Mouse (Mus musculus): ENCODE data around the gene Mslnl.
"Not testable (repeated sequence)": the region's sequence is repeated elsewhere in the genome, so short reads cannot be mapped to it uniquely, and the experiment has no call there.

Gene Mslnl

DNA sequence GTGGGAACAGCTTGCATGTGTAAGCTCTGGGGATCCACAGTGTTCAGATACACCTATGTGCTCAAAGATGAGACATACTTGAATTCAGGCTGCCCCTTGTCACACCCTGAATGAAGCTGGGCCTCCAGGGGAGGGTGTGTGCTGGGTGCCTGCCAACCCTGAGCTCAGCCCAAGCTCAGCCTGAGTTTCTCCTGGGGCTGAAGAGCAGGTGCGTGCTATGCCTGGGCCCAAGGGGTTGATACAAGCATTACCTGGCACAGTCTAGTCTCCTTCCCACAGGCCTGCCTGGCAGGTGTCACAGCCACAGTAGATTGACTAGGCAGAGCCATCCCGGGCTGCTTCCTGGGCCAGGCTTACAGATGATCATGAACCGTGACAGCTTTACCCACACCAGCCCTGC lies at the start of gene Mslnl:
Mslnl (plus strand) TSS at position 298 of the 400 bp plus-strand sequence.
- DNase-seq: no peak

DNA sequence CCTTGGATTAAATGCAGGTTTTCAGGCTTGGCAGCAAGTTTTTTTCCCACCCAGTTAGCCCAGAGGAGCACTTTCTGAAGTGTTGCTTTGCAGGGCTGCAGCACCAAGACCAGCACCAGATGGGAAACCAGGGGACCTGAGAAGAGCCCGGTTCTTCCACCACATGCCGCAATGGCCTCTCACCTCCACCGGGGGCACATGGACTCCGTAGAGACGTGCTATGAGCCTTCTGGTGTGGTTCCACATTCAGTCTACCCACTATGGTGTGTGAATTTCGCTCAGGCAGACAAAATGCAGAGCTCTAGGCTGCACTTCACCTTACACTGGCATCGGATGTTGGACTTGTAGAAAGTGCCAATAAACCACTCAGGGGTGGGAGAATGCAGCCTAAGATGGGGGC lies 49.5 kb upstream of the Mslnl start:
- DNase-seq: no peak

DNA sequence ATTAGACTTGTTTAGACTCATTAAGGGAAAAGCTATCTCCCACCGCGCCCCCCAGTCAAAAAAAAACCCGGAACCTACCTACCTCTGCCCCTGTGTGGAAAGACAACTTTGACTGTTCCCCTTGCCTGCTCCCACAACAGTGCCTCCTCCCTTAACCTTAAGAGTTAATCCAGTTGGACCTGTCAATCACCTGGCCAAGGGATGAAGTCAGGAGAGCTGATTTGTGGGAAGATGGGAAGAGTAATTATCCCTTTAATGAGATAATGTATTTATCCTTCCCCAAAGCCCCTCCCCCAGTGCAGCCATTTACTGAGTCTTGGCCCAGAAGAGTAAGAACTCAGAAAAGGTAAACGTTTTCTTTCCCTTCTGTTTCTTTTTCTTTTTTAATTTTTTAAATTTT lies 46.9 kb upstream of the Mslnl start:
- no peak for DNase-seq

DNA sequence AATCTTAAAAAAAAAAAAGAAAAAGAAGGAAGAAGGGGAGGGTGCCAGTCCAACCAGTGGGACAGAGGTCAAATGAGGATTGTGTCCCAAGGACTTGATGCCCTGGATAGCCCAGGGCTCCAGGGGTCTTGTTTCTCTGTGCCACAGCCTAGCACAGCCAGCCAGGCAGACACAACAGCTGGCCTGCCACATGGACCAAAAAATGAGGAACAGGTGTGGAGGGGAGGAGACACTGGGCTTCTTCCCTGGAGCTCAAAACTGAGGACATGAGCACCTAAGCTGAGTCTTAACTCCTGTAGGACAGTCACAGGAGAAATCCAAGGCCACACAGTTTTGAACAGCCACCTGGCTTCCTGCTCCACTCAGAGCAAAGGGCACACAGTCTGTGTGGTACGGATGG lies 39.6 kb upstream of the Mslnl start:
- no peak for DNase-seq

DNA sequence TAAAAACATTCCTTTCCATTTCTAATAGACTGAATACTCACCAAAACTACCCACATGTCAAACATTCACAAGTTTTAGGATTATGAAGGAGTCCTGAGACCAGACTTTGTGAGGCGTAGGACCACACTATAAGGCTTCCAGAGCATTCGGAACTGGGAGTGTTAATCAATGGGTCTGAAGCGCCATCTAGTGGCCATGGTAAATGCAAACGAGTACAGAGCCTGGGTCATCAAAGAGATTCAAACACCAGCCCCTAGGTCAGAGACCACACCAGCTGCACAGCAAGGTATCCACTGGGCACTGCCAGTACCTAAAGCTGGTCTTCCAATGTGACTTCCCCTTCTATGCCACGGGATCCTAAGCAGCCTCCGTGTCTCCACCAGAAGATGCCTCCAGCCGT lies 37.4 kb upstream of the Mslnl start:
- peak; percentile 37 to 59 for DNase-seq

DNA sequence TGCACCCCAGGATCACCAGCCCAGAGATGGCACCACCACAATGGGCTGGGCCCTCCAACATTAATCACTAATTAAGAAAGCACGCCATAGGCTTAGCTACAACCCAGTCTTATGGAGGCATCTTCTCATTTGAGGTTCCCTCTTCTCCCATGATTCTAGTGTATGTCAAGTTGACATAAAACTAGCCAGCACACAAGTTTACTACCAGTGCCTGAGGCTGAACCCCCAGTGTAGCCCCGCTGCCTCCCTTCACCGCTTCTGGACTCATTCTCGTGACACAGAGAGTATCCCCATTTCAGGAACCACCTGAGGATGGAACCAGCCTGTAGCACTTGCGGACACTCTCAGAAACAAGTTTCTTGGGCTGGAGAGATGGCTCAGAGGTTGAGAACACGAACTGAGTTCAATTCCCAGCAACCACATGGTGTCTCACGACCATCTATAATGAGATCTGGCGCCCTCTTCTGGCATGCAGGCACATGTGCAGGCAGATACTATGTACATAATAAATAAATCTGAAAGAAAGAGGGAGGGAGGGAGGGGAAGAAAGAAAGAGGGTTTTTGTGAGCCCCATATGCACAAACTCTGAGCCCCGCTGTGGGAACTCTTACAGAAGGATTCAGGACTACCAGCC lies 34.9 kb upstream of the Mslnl start:
- DNase-seq: no peak

DNA sequence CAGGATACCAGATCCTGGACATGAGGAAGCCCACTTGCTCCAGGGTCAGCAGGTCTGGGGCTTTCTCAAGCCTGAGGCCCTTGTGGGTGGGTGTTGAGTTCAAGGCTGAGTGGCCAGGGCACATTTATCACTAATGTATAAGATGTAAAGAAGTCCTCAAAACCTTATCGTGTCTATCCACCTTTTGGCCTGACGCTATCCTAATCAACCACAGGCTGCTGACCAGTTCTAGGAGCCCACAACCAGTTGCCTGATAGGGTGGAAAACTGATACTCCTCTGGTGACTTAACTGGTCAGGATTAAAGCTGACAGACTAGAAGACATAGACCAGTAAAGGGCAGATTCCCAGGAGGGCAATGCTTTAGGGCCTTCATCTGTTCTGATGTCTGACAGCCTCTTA lies 25.8 kb upstream of the Mslnl start:
- DNase-seq: no peak

DNA sequence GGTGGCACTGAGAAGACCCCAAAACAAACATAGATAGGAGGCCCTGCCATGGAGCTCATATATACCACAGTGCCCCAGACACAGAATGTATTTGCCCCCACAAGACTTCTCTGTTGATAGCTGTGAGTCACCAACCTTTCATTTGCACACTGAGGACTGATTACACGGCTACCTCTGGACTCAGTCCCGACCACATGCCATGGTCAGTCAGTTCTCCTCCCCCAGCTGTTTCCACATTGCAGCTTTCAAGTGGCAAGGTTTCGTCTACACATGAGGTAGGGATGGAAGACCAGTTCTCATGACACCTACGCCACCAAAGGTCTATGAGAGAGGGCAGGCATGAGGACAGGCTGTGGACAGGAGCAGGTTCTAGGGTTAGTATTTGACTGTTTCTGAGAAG lies 24.7 kb upstream of the Mslnl start:
- DNase-seq: no peak

DNA sequence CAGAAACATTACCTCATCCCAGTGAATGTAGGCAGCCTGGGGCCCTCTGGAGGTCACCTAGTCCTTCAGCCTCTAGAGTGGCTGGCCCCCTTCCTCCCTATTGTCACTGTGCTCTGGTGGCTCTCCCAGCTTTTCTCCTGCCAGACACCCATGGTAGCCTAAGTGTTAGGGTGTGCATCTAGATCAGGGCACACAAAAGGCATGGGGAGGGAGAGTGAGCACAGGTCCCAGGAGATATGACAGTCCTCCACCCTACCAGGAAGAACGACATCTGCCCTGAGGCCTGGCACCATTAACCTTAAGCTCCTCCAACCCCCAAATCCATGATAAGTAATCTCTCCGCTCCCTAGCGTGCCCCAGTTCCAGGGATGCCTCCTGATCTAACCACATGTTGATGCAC lies 20.2 kb upstream of the Mslnl start:
- DNase-seq: no peak

DNA sequence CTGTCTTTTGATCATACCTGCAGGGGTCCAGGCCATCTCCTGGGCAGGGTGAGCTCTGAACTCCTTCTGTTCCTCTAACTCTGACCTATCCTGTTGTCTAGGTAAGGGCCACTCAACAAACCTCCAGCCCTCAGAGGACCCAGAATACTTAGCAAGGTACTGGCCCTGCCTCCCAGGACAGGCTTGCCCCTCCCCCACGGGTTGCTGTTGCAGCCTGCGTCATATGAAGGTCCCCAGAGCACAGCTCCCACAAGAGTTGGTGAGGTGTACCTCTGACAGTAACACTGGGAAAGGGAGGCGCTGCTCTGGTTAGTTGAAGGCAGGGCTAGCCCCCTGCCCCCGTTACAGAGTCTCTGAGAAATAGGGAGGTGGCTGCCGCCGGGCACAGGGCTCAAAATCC lies 19.7 kb upstream of the Mslnl start:
- no peak for DNase-seq

DNA sequence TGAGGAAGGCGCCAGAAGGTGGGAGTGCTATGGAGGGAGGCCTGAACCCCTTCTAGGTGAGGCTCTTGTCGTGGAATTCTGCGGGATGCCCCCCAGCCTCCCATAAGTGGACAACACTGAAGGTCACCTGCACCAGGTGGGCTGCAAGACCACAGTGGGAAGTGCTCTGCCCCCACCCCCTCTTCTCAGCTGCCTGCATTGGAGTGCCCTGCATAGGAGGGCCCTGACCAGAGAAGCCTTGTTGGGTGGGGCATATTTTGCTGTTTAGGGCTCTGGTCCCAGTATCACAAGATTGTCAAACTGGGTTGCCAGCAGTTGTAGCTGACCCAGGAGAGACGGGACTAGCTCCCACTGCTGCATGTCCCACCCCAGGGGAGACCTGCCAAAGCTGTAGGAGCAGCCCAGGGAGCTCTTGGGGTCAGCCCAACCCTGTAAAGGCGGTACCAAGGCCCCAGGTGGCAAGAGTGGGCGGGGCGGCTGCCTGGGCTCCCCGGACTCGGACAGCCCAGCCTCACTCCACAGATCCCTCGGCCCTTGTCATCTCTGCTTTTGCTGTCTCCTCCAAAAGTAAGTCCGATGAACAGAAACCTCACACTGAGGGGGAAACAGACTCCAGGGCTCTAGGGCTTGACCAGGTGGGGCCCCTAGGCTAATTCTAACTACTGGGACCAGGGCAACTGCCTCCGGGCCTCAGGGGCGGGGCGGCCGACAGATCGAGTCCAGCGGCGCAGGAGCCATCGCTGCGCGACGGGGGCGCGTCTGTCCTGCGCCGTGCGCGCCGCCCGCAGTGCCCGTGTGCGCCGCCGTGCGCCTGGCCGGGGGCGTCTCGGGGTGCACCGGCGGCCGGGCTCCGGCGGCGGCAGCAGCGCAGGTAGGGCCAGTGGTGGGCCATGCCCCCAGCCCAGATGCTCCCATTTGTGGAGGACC lies 18.9 kb upstream of the Mslnl start, which contains the start of gene Gng13:
Gng13 (plus strand) TSS at position 461 of the 927 bp plus-strand sequence.
- DNase-seq: no peak

DNA sequence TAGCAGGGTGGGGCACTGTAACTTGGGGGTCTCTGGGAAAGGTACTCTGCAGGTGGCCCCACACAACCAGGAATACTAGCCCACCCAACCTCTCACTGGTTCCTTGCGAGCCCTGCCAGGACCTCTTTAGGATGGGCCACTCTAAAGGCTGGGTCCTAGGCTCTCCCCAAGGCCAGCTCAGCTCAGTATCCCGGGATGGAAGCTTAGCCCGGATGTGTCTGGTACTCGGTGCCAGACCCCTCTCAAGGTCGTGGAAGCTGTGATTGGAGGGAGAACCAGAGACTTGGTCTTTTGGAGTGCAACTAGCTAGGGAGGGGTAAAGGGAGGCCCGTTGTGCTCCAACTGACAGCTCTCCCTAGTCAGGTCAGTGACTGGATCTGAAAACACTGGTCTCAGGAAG lies 18.2 kb upstream of the Mslnl start:
- no peak for DNase-seq

DNA sequence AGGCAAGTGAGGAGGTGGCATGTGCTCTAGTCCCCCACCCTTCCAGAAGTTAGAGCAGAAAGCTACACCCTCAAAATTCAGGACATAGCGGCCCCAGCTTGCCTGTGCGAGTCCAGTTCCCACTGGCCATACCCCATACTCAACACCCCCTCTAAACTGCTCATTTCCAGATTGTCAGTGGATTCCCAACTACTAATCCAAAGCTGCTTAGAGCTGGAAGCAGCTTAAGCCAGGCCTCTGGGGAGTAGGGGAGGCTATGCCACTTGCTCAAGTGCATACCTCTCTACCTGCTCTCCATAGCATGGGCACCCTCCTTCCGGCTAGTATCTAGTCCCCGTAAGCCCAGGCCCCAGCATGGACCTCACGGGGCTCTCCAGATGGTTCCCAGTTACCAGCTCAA lies 14.4 kb upstream of the Mslnl start:
- DNase-seq: no peak

DNA sequence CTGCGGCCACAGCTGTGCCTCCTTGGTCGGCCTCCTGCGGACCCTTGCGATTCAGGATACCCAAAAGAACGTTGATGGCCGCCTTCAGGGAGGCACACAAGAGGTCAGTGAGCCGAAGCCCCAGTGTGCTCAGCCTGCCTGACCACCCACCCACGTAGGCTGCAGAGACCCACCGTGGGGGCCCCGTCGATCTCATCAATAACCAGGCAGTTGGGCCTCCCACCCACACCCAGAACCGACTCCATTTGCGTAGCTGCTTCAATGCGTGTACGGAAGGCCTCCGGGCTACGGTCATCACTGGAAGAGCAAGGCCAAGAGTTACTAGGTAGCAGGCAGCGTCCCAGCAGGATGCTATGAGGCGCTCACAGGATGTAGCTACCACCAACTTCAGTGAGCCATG lies 12.4 kb upstream of the Mslnl start:
- no peak for DNase-seq

DNA sequence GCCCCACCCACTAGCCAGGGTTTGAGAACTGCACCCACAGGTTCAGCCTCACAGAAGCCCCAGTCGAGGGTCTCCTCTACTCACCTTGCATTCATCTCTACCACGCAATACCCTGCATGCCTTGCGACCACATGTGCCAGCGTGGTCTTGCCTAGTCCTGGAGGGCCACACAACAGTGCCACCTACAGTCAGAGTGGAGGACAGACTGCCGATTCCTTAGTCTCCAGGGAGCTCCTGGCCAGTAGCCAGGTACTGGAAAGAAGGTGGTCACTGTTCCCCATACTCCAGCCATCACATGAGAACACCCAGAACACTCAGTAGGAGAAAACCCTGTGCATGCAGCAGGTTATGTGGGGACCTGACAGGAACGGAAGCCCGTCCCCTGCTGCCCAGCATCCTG lies 11.9 kb upstream of the Mslnl start:
- no peak for DNase-seq

DNA sequence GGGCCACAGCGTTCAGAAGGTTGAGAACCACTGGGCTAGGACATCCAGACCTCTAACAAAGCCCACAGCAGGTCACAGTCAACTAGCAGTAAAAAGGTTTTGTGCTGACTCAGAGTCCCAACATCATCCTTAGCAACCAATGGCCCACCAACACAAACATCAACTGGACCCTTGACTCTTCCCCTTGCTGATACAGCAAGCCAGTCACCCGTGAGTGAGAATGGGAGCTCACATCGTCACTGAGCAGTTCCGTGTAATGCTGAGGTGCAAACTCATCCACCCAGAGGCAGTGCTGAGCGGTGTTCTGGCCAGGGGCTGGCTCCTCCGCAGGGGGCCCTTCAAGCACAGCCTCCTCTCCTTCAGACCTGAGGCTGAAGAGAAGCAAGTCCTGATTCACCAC lies 10.6 kb upstream of the Mslnl start:
- DNase-seq: no peak

DNA sequence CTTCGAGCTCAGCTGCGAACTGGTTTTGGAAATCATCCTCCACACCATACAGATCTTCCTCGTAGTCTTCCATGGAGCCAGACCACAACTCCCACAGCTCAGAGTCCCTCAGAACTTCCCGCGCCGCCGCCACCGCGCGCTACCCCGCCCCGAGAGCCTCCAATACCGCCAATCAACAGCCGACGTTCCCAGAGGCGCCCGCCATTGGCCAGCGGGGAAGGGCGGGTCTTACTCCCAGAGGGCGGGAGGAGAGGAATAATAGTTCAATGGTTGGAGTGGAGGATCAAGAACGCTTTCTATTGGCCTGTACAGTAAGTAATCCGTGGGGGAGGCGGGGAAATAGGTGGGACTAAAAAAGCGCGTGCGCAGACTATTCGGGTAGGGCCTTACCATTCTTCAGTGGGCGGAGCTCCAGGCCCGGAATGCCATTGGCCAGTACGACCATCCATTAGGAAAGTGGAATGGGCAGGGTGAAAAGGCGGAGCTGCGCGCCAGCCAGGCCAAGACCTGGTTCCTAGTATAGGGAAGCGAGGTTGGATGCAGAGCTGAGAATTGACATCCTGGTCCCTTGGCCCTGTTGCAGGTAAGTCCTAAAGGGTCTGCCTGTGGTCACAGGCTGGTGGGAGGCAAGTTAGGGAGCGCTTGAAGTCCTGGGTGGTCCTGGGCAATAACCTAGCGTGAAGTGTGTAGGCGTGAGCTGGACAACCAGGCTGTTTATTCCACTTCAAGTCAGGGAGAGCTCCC lies 8.4 kb upstream of the Mslnl start, which contains the start of the genes Chtf18 and Rpusd1:
Chtf18 (minus strand) TSS at position 155 of the 744 bp plus-strand sequence.
Rpusd1 (plus strand) TSS at position 406 of the 744 bp plus-strand sequence.
- peak; percentile 100 for DNase-seq

DNA sequence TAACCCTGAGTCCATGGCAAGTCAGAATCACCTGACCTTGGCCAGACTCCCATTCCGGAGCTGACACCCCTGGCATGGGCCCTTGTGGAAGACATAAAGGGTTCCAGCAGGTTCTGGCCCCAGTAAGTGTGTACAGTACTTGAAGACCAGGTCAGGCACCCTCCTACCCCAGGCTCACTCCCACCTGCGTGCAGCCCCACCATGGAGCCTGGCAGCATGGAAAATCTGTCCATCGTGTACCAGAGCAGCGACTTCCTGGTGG lies 7.9 kb upstream of the Mslnl start:
- DNase-seq: no peak

DNA sequence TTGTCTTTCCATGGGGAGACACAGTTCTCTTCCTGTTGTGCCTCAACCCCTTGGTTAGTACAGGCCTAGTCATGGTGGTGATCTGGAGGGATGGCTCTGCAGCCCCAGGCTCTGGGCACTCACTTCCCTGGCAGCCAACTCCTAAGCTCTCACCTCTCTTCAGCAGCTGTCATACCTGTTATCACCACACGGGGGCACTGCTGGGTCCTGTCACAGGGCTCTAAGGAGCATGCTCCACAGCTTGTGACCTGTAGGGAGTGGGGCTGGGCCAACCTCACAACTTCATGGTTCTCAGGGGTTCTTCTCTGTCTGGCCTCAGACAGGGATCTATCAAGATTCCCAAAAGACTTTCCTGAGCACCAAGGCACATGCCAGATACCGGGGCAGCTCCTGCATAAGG lies 3.8 kb upstream of the Mslnl start:
- DNase-seq: peak; percentile 74 to 81

DNA sequence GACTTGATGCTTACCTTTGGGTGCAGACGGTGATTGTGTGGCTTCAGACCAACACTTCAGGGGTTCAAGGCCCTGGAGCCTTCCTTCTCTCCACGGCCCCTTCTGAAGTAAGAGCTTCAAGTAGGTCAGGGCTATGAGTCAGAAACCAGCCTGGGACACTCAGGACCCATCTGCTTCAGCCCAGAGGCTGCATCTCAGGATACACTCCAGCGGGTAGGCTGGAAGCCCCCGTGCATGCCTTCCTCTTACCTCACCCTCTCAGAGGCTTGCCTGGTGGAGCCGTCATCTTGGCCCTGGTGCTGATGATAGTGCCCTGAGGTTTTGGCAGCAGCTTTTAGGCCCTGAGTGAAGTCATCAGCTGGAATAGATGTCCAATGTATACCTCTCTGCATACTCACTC lies 596 bp upstream of the Mslnl start:
- DNase-seq: no peak

DNA sequence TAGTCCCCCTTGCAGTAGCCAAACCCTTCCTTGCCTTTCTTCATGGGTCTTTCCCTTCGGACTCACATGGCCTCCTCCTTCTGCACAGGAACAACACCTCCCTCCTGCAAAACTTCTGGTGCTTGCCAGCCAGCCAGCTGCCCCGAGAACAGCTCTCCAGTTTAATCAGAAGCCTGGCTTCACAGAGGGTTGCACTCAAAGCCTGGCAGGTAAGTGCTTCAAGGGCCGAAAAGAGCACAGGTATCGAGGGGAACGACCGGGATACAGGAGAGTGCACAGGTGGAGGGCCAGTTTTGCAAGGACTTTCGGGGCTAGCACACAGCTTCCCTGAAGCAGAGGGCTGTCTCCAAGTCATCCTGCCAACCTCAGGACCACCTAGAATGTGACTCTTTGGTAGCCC lies 3.0 kb downstream of the Mslnl start:
- DNase-seq: peak in 1 of 2 experiments; percentile 30

DNA sequence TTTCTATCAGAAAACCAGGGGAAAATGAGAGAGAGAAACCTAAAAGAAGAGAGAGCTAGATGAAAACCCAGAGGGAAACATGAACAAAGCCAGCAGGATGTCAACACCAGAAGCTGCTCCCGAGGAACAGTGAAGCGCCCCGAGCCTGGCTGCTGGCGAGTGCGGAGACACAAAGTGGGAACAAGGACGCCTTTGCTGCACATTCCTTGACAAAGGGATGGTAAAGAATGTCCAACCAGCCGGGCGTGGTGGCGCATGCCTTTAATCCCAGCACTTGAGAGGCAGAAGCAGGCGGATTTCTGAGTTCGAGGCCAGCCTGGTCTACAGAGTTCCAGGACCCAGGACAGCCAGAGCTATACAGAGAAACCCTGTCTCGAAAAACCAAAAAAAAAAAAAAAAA lies 5.6 kb downstream of the Mslnl start:
- DNase-seq: not testable (repeated sequence)

DNA sequence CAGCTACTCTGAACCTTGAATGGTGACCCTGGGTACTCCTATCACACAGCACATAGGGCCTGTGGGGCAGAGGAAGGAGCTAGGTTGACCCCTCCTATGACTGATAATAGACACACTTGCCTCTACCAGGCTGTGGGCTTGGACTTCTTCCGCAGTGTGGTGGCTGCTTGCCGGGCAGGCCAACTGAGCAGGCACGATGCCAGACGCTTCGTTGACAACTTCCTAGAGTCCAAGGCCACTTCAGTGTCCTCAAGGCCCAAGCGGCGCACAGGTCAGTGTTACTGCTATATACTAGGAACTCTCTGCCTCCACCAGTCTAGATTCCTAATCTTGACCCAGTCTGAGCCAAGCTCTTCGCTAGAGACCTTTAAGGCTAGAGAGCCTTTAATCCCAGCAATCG lies 8.0 kb downstream of the Mslnl start:
- DNase-seq: no peak

DNA sequence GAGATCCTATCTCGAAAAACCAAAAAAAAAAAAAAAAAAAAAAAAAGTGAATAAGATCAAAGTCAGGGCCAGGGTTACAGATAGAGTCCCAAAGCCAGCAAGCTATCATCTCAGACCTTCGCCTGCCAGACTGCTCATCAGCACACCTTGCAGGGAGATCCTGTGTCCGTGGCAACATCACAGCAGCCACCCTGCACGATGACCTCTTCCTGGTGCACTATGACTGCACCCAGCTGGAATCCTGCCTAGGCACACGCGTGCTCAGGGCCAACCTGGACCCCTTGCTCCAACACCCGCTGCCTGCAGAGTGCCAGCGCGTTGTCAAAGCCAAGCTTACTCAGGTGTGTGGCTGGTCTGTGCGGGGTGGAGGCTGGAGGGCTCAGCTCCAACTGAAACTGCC lies 8.5 kb downstream of the Mslnl start:
- DNase-seq: no peak

Data from lung, adult 18-20 months (tissue).